Mouse (Mus musculus) c-Kit-positive CD71-positive TER-119-positive erythroid progenitor cells, embryonic 14.5 days (primary cell): ENCODE results near the gene Proser3.
"Not testable (repeated sequence)": the region's sequence is repeated elsewhere in the genome, so short reads cannot be mapped to it uniquely, and the experiment has no call there.

Experiments
- DNase-seq: peaks from one replicate; pipeline ENCODE4 v3.0.0-alpha.2; 2013; ENCODE audit warnings: low spot score

The Proser3 gene

DNA sequence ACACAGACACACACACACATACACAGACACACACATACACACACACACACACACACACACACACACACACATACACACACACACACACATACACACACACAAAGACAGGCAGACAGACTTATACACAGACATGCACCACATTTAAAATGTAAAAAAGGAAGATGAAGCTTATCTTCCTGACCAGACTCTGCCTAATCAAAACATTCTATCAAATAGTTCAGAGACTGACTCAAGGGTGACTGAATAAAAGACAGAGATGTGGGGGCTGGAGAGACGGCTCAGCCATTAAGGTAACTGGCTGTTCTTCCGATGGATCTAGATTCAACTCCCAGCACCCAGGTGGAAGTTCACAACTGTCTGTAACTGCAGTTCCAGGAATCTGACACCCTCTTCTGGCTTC, 7.8 kb downstream of the Proser3 start:
- DNase-seq, result no peak

DNA sequence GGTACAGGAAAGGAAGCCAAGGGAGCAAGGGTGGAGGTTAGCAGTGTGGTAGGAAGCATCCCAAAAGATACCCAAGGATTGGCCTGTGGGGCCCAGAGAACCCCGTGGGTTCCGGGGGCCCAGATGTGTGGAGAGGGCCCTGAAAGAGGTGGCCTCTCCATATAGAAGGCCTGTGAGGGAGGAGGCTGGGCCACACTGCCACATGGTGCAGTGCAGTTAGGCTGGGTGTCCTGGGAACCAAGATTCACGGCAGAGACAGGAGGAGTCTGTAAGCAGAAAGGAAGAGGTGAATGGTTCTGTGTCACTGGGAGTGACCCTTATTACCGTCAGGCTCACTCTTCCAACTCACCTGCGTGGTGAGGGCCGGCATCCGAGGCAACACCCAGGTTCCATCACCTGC, 11.5 kb downstream of the Proser3 start:
- no peak for DNase-seq

DNA sequence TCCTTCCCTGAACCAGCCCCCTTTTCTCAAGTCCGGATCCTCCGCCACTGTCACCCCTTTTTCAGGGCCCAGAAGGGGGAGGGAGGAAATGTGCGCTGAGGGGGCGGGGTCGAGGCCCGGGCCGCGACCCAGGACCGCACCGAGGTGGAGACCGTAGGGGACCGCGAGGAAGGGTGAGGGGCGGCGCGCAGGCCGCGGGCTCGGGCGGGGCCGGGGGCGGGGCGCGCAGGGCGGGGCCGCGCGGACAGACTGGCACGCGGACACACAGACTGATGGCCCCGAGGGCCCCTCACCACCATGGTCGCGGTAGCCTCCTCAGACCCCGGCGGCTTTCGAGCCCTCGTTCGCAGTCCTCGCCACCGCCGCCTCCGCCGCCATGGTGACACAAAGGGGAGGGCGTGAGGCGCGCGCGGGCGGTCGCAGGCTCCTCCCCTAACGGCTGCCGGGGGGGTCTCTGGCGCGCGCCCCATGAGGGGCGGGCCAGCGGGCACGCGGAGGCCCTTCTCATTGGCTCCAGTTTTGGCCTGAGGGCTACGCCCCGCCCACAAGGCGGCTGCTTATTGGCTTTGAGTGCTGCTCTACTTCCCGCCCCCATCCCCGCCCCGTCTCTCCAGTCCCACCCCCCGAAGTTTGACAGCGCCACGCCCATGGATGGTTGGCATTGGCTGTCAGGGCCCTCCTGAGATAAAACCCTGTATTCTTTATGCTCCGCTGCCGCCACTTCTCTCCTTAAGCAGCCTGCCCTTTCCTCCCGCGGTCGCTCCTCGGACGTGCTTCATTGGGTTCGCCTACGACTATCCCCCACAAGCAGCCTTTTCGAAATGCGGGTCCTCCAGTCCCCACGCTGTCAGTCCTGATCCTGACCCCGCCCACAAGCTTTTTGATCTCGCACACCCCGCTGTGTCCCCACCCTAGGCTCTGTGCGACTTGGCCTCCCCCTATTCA, 17.2 kb downstream of the Proser3 start, which contains the start of gene Arhgap33:
Arhgap33 (minus strand) TSS at position 428 of the 945 bp plus-strand sequence.
- peak; percentile 99 for DNase-seq

DNA sequence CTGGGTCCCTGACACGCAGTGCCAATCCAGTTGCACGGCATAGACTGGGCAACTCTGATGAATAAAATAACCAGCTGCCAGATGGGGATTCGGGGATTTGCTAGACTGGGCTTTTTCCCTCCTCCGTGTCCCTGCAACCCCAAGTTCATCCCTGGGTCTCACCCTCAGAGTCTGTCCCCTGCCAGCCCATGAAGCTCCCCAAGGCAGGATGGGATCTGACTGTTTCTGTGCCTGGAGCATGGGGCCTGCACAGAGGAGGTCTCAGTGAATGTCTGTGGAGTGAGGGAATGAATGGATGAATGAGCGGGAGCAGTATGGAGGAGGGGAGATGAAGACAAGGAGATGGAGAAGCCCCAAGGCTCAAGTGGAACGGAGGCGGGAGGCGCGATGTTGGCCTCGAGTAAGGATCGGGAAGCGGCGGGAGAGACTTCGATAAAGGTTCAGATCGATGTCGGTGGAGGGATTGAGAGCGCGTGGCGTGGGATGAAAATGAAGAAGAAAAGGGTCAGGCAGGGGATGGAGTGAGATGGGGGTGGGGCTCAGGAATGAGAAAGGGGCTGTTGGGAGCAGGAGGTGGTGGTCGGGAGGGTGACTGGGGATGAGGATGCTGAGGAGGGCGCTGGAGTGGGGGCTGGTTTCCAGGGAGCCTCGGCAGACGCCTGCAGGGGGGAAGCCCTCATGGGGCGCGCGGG, 18.0 kb downstream of the Proser3 start:
- DNase-seq, result no peak

DNA sequence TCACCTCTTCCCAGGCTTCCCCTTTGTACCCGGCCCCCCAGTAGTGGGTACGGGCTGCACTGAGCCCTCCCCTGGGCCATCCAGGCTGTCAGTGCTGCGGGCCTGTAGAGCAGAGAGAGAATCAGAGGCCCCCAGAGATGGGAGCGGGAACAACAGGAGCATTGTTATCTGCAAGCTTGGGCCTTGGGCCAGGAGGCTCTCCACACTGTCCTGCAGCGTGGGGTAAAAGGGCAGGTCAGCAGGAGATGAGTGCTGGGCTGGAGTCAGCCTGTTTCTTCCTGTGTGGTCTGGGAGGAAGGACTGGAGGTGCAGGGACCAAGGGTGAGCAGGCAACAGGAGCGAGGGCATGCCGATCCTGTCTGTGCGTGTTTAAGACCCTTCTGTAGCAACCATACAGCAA, 19.2 kb downstream of the Proser3 start:
- no peak for DNase-seq

DNA sequence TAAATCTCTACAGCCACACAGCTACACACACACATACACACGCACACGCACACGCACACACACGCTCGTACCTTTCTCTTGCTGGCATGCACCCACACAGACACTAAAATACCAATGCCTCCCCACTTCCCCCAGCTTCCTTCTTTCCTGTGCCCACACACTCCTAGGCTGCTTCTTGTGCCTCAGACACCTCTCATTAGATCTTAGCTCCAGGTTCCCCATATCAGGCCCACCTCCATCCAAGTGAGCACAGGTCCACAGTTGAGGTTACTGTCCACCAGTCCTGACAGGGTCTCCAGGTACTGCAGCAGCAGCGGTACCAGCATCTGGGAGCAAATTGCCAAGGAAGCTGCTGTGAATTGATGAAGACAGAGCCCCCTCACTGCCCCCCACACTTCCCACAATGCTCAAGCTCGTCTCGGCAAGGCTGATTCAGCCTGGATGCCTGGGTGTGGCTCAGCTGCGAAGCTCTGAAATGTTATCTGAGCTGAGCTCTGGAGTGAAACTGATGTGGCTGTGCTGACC, 20.7 kb downstream of the Proser3 start:
- no peak for DNase-seq

DNA sequence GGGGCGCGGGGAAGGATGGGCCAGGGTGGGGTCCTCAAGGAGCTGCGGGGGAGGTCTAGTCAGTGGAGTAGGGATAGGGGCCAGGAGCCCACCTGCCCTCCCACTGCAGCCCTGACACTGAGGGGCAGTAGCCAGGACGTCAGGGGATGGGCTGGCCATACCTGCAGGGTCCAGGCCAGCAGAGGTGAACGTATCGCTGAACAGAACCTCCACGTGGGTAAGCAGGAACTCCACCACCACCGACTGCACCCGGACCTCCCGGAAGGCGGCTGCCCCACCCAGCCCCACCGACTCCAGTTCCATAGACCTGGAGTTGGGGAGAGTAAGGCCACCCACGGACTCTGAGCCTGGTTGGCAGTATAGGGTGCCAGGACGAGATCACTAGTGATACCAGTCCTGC, 25.1 kb downstream of the Proser3 start:
- no peak for DNase-seq

DNA sequence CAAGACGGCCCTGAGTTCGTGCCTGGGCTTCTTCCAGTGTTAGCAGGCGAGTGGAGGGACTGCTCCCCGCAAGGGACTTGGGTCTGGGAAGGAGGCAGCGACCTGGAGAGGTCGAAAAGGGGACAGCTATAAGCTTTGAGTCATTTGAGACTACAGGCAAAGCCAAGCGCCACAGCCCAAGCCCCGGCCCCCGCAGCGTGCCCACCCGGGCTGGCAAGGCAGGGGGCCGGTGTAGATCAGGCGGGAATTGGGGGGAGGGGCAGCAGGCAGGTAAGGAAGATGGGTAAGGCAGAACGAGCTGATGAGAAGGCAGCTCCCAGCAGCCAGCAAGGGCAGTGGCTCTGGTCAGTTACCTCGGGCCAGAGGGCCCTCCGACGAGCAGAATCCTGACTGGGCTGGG, 25.7 kb downstream of the Proser3 start:
- no peak for DNase-seq

DNA sequence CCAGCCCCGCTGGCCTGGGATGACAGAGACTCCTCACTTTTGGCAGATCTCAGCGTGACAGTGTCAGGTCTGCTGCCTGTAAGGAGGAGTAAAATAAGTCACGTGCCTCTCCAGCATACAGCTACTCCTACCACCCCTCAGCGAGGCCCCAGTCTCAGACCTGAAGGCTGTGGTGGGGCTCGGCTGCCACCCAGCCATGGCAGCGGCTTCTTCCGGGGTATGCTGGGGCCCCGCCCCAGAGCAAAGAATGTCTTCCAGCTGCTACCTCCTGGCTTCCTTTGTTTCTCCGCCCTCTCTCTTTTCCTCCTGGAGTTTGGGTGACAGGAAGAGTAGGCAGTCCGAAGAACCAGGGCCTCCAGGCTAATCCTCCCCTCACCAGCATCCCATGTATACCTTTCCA, 26.1 kb downstream of the Proser3 start:
- DNase-seq, result no peak

DNA sequence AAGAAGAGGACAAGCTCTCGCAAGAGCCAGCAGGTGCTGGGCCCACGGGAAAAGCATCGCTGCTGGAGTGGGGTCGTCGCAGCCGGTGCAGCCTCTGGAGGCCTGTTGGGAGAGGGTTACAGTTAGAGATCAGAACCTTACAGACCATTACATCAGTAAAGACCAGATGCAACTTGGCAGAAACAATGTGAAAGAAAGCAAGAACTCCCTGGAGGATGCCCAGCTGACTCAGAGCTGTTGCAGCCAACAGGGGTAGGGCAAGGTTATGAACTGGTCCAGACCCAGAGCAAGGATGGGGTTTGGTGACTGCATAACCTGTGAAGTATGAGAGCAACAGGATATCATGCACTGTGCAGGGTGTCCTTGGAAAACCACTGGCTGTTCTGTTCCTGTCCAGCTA, 27.6 kb downstream of the Proser3 start:
- DNase-seq, result no peak

DNA sequence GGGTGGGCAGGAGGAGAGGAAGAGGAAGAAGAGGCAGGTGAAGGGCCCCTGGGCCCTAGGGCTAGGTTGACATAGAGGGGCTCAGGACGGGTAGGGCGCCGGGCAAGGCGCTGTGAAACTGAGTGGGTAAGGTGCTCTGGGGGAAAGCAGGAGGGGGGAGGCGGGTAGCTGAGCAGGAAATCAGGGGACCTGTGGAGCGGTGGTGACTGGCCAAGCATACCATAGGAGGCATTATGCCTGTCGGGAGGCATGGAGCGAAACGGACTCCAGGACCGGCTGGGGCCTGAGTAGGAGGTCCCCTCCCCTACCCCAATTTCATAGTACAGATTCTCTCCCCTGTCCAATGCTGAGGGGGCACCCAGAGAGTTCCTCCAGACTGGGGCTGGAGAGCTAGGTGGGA, 29.2 kb downstream of the Proser3 start:
- DNase-seq, result no peak

DNA sequence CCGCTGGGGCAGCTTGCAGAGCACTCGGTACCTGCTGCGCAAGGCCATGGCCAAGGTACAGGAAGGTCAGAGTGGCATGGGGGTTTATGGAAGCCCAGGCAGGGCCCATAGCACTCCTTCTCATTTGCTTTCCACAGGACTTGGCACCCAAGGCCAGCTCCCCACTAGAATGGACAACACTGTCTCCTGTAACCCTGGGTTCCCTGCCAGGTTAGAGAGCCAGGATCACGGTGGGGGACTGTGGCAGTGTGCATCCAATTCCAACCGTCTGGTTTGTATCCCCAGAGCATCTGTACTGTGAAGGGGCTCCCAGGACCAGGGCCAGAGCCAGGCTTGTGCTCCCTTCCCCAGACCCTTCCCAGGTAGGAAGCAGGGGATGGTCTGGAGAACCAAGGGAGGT, 31.2 kb downstream of the Proser3 start:
- no peak for DNase-seq

DNA sequence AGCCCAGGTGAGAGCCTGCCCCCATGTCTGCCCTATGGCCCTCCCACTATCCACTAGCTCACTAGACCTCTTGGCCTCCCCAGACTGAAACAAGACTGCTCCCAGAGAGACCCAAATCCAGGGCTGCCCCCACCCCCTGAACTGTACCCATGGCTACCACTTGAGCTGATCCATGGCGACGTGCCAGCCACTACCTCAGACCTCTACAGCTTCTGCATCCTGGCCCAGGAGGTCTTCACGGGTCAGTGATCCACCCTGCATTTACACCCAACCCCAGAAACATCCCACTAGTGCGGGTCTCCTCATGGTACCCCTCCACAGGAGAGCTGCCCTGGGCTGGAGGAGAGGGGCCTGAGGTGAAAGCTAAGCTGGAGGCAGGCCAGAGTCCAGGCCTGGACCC, 31.7 kb downstream of the Proser3 start:
- no peak for DNase-seq

DNA sequence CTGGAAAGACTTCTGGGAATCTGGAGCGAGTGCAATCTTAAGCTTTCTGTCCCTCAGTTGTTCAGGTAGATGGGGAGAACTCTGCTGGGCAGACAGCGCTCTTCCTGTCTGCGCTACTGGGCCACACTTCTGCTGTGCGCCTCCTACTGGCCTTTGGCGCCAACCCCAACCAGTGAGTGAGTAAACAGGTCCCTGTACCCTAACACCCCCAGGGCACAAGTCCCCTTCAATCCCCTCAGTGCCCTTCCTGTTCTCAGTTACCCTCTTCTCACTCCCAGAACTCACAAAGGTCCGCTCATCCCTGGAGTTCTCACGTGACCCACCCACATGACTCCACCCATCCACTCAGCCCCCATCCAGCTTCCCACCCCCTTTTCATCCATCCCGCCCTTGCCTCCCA, 33.8 kb downstream of the Proser3 start:
- no peak for DNase-seq

DNA sequence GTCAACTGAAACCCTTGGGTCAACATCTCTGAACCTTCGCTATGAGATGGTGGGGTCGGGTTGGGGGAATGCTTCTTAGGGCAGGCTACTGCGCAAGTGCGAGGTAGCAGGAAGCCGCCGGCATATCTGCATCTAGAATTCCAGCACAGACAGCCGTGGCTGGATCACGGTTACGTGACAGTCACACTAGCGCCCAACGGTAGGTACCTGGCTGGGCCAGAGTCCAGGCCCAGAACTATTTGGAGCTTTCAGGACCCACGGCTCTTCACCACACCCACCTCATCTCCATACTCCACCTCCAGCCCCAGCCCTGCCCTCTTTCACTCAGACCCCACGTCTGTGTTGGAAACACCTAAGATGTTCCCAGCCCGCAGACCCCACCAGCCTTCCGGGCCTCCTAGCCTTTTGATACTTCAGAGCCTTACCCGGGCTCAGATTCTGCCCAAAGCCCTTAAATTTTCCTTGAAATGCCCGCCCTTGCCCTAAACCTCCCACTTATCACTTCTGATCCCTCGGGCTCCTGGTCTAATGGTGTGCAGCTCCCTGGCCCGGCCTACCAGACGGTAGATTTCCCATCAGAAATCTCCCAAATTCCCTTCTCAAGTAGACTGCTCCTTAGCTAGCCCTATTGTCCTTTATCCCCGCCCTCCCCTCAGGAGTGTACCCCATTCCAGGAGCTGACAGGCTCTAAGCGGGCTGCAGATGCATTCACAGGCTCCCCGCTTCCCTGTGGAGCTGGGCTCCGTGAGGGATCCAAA, 36.9 kb downstream of the Proser3 start:
- DNase-seq, result no peak

DNA sequence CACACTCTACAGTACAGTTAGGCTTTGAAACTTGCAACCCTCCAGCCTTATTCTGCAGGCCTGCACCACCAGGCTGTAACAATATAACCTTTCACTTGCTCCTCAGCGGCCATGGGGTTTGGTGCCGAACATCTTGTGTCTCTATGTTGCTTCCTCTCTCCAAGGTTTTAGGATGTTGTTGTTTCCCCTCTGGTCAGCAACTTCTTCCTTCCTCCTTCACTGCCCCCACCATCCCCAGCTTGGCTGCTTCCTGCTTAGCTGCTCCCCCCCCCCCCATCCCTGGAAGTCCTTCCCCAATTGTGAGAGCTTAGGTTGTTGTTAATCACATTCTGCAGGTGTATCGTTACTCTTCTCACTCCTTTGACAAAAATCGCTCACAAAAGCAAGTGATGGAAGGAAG, 44.0 kb downstream of the Proser3 start:
- no peak for DNase-seq

DNA sequence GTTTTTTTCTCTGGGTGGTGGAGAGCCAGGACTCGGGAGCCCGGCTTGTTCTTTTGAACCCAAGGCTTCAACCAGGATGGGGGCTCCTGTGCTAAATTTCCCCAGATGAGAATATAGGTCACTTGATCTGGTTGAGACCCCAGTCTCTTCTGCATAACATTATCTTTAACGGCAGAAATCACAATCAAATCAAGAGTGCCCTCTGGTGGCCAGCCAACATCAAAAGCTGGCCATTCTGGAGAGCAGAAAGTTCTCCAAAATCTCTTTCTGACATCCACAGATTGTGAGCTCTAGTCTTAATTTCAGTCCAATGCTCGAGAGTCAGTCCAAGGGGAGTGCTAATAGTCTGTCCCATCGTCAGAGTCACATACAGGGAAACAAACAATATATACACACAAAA, 50.9 kb downstream of the Proser3 start:
- DNase-seq, result not testable (repeated sequence)

DNA sequence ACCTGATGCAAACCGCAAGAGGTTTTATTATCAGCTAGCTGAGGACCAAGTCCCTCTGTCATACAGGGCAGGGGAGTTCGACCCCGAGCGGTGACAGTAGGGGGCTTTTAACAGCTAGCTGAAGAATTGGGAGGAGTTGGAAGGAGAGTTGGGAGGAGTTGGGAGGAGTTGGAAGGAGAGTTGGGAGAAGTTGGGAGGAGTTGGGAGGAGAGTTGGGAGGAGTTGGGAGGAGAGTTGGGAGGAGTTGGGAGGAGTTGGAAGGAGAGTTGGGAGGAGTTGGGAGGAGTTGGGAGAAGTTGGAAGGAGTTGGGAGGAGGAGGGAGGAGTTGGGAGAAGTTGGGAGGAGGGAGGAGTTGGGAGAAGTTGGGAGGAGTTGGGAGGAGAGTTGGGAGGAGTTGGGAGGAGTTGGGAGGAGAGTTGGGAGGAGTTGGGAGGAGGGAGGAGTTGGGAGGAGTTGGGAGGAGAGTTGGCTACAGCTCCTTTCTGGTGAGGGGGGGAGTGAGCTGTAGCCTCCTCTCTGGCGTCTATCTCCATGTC, 56.5 kb downstream of the Proser3 start:
- not testable (repeated sequence) for DNase-seq

DNA sequence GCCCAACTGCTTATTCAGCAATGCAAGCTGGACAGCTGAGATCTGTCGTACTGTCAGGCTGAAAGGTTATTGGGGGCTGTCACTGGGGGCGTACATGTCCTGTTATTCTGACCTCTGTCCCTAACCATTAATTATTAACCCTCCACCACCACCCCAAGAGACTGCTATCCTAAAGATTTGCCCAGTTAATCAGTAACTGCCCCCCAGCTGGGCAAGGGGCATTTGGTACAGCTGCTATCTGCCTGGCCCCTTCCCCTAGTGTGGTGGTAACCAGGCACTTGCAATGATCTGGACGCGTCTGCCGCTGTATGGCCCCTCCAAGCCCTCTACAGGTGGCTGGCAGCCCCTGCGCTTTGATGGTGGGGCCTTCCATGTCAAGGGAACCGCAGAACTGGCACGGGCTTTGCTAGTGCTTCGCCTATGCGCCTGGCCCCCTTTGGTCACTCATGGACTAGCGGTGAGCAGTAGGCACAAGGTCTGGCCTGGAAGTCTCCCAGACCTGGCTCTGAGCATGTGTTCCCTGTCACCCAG, 58.6 kb downstream of the Proser3 start, which contains the start of gene Prodh2:
Prodh2 (plus strand) TSS at position 222 of the 531 bp plus-strand sequence.
- no peak for DNase-seq

DNA sequence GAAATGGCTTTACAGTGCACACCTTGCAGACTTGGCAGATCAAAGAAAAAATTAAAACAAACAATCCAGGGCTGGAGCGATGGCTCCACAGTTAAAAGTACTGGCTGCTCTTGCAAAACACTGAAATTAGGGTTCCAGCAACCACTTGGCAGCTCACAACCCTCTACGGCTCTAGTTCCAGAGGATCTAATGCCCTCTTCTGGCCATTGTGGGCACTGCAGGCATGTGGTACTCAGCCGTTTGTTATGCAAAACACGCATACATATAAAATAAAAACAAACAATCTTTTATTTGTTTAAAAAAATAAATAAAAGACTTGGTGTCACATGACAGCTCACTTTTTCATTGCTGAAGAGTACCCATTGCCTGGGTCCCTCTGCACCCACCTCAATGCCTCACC, 59.3 kb downstream of the Proser3 start:
- peak; percentile 62 for DNase-seq

DNA sequence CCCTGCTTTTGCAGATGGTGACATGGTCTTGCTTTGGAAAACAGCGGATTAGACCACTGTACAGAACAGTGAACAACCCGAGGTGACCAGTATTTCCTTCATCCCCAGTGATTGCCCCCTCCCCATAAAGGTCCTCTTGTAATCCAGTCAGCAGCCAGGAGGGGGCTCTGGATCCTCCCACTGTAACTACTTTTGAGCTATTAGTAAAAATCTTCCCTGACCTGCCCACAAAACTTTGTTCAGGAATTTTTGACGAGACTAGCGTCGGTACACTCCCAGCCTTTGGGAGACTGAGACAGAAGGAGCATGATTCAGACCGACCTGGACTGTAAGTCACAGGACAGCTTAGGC, 61.2 kb downstream of the Proser3 start:
- DNase-seq, result no peak
